Mouse (Mus musculus) embryonic facial prominence, embryonic 12.5 days (tissue): ENCODE measurements around the gene Fermt1. TPM values are rescaled to one million over a fixed set of nuclear protein-coding genes. Genes with fewer than 3 reads are reported as not detected.

Experiments
- ATAC-seq: fragments of 200-750 bp; cut with Nextera tagmentation; 2 replicates; pipeline ENCODE4 v1.8.0; 2017; ENCODE audit not compliant: insufficient number of reproducible peaks, insufficient read depth, low FRiP score, low TSS enrichment
- H3K27ac ChIP-seq: fragments of 300-500 bp; sonication (generic); 2 replicates; pipeline ENCODE4 v1.5.1; 2016; ENCODE audit warnings: mild to moderate bottlenecking
- H3K27me3 ChIP-seq: fragments of 300-500 bp; sonication (generic); 2 replicates; pipeline ENCODE4 v1.6.1; 2016; ENCODE audit warnings: mild to moderate bottlenecking, moderate library complexity
- H3K36me3 ChIP-seq: fragments of 300-500 bp; sonication (generic); 2 replicates; pipeline ENCODE4 v1.6.1; 2016; ENCODE audit warnings: mild to moderate bottlenecking
- H3K4me1 ChIP-seq: fragments of 300-500 bp; sonication (generic); 2 replicates; pipeline ENCODE4 v1.6.1; 2016
- H3K4me2 ChIP-seq: fragments of 300-500 bp; sonication (generic); replicated peaks from 2 replicates; pipeline ENCODE4 v1.6.1; 2016; ENCODE audit warnings: mild to moderate bottlenecking, moderate library complexity
- H3K4me3 ChIP-seq: fragments of 300-500 bp; sonication (generic); 2 replicates; pipeline ENCODE4 v1.5.1; 2016; ENCODE audit warnings: mild to moderate bottlenecking
- H3K9ac ChIP-seq: fragments of 300-500 bp; sonication (generic); 2 replicates; pipeline ENCODE4 v1.6.1; 2016; ENCODE audit warnings: mild to moderate bottlenecking, moderate library complexity
- H3K9me3 ChIP-seq: fragments of 300-500 bp; sonication (generic); 2 replicates; pipeline ENCODE4 v1.6.1; 2016; ENCODE audit warnings: mild to moderate bottlenecking, moderate library complexity
- WGBS: fragments of 180-500 bp; shearing (Covaris S2); methylation state at CpG from one replicate; pipeline ENCODE4 v1.1.7; 2016; 5-methylcytosine and 5-hydroxymethylcytosine counted together
- polyA plus RNA-seq: library from polyadenylated mRNA; unstranded; fragments of >200 nt; fragmentation: Nextera tagmentation; extraction: Ambion mirVana; gene quantifications from 2 replicates; pipeline ENCODE4 v1.2.1, GENCODE M21; 2016

The Fermt1 gene
- polyA plus RNA-seq, 1 experiment from 2014 or later = 12.6 TPM

GRCm38 (mm10) chr2:132943596-132943995 is 2.1 kb downstream of the Fermt1 start:
- 45% methylated on average over 9 of the region's 9 CpGs for WGBS
- H3K36me3 ChIP-seq = no peaks in the 10 kb centered on the region
- H3K4me3 ChIP-seq = no peak overlapping the region
- ATAC-seq = no peak
- H3K4me1 ChIP-seq = peaks cover 12% of the 10 kb centered on the region
- H3K9ac ChIP-seq = no peak overlapping the region
- peaks cover 43% of the 10 kb centered on the region for H3K27me3 ChIP-seq
- no peak overlapping the region for H3K4me2 ChIP-seq
- H3K9me3 ChIP-seq = no peaks in the 10 kb centered on the region
- H3K27ac ChIP-seq = no peak overlapping the region

- Histone ChIP-seq H3K4me2 (no peak overlapping the region), H3K9ac (no peak overlapping the region), H3K36me3 (no peaks in the 10 kb centered on the region), H3K4me1 (no peaks in the 10 kb centered on the region), H3K27me3 (peaks cover 12% of the 10 kb centered on the region), H3K9me3 (no peaks in the 10 kb centered on the region), H3K27ac (no peak overlapping the region), H3K4me3 (no peak overlapping the region)
- 84% methylated on average over 14 of the region's 14 CpGs for WGBS
- no peak for ATAC-seq
These were observed 6.7 kb downstream of the Fermt1 start for GRCm38 (mm10) chr2:132939056-132939455.

- no peaks in the 10 kb centered on the region for H3K9me3 ChIP-seq
- no peak overlapping the region for H3K4me3 ChIP-seq
- 80% methylated on average over 4 of the region's 4 CpGs for WGBS
- H3K9ac ChIP-seq = no peak overlapping the region
- H3K27ac ChIP-seq = no peak overlapping the region
- H3K36me3 ChIP-seq = no peaks in the 10 kb centered on the region
- ATAC-seq = no peak
- no peaks in the 10 kb centered on the region for H3K4me1 ChIP-seq
- no peak overlapping the region for H3K4me2 ChIP-seq
- H3K27me3 ChIP-seq = no peaks in the 10 kb centered on the region
These were observed 9.5 kb downstream of the Fermt1 start for GRCm38 (mm10) chr2:132936176-132936575.

- WGBS = 93% methylated on average over 4 of the region's 4 CpGs
- ATAC-seq = no peak
- H3K27me3 ChIP-seq = no peaks in the 10 kb centered on the region
These were observed 11.0 kb downstream of the Fermt1 start for GRCm38 (mm10) chr2:132934711-132935110.

GRCm38 (mm10) chr2:132934142-132934541 is 11.6 kb downstream of the Fermt1 start:
- no peak overlapping the region for H3K4me2 ChIP-seq
- H3K9ac ChIP-seq = no peak overlapping the region
- no peaks in the 10 kb centered on the region for H3K9me3 ChIP-seq
- 79% methylated on average over 2 of the region's 2 CpGs for WGBS
- no peak for ATAC-seq
- no peaks in the 10 kb centered on the region for H3K4me1 ChIP-seq
- H3K27ac ChIP-seq = no peak overlapping the region
- H3K4me3 ChIP-seq = no peak overlapping the region
- H3K27me3 ChIP-seq = no peaks in the 10 kb centered on the region
- H3K36me3 ChIP-seq = no peaks in the 10 kb centered on the region

More at GRCm38 (mm10) chr2:132934711-132935110, 11.0 kb downstream of the Fermt1 start:
- H3K36me3 ChIP-seq = no peaks in the 10 kb centered on the region
- no peak overlapping the region for H3K4me3 ChIP-seq
- no peak overlapping the region for H3K27ac ChIP-seq
- H3K9me3 ChIP-seq = no peaks in the 10 kb centered on the region
- no peaks in the 10 kb centered on the region for H3K4me1 ChIP-seq
- H3K9ac ChIP-seq = no peak overlapping the region
- no peak overlapping the region for H3K4me2 ChIP-seq

GRCm38 (mm10) chr2:132928999-132929398 is 16.7 kb downstream of the Fermt1 start:
- Histone ChIP-seq H3K4me3 (no peak overlapping the region), H3K9ac (no peak overlapping the region), H3K9me3 (no peaks in the 10 kb centered on the region), H3K4me2 (no peak overlapping the region), H3K27ac (no peak overlapping the region), H3K4me1 (no peaks in the 10 kb centered on the region), H3K27me3 (no peaks in the 10 kb centered on the region), H3K36me3 (no peaks in the 10 kb centered on the region)
- no peak for ATAC-seq
- WGBS = 84% methylated on average over 2 of the region's 2 CpGs

- no peaks in the 10 kb centered on the region for H3K4me1 ChIP-seq
- no peaks in the 10 kb centered on the region for H3K9me3 ChIP-seq
- 55% methylated on average over 2 of the region's 2 CpGs for WGBS
- H3K4me3 ChIP-seq = no peak overlapping the region
- H3K27ac ChIP-seq = no peak overlapping the region
- no peak overlapping the region for H3K4me2 ChIP-seq
- no peak overlapping the region for H3K9ac ChIP-seq
- no peaks in the 10 kb centered on the region for H3K27me3 ChIP-seq
- no peaks in the 10 kb centered on the region for H3K36me3 ChIP-seq
- ATAC-seq = no peak
These were observed 17.8 kb downstream of the Fermt1 start for GRCm38 (mm10) chr2:132927871-132928270.

- Histone ChIP-seq H3K9me3 (no peaks in the 10 kb centered on the region), H3K27ac (no peak overlapping the region), H3K36me3 (no peaks in the 10 kb centered on the region), H3K9ac (no peak overlapping the region), H3K27me3 (no peaks in the 10 kb centered on the region), H3K4me3 (no peak overlapping the region), H3K4me1 (no peaks in the 10 kb centered on the region), H3K4me2 (no peak overlapping the region)
- 79% methylated on average over 2 of the region's 2 CpGs for WGBS
- no peak for ATAC-seq
These were observed 18.4 kb downstream of the Fermt1 start for GRCm38 (mm10) chr2:132927298-132927697.

GRCm38 (mm10) chr2:132923290-132924085 is 22.2 kb downstream of the Fermt1 start:
- H3K4me1 ChIP-seq = no peaks in the 10 kb centered on the region
- no peak overlapping the region for H3K27ac ChIP-seq
- no peak overlapping the region for H3K4me2 ChIP-seq
- no peak overlapping the region for H3K4me3 ChIP-seq
- ATAC-seq = no peak
- 37% methylated on average over 8 of the region's 8 CpGs for WGBS
- no peaks in the 10 kb centered on the region for H3K36me3 ChIP-seq
- no peaks in the 10 kb centered on the region for H3K27me3 ChIP-seq
- H3K9me3 ChIP-seq = no peaks in the 10 kb centered on the region
- no peak overlapping the region for H3K9ac ChIP-seq

GRCm38 (mm10) chr2:132922076-132922873 is 23.4 kb downstream of the Fermt1 start:
- no peaks in the 10 kb centered on the region for H3K4me1 ChIP-seq

GRCm38 (mm10) chr2:132914785-132915184 is 30.9 kb downstream of the Fermt1 start:
- no peaks in the 10 kb centered on the region for H3K36me3 ChIP-seq
- no peak overlapping the region for H3K27ac ChIP-seq
- no peaks in the 10 kb centered on the region for H3K9me3 ChIP-seq
- no peak overlapping the region for H3K9ac ChIP-seq
- H3K4me3 ChIP-seq = no peak overlapping the region
- no peaks in the 10 kb centered on the region for H3K4me1 ChIP-seq
- no peak overlapping the region for H3K4me2 ChIP-seq
- no peaks in the 10 kb centered on the region for H3K27me3 ChIP-seq
- 65% methylated on average over 1 of the region's 1 CpGs for WGBS
- ATAC-seq = no peak

More at GRCm38 (mm10) chr2:132922076-132922873, 23.4 kb downstream of the Fermt1 start:
- no peak for ATAC-seq
- no peak overlapping the region for H3K9ac ChIP-seq
- H3K36me3 ChIP-seq = no peaks in the 10 kb centered on the region
- no peaks in the 10 kb centered on the region for H3K27me3 ChIP-seq
- H3K9me3 ChIP-seq = no peaks in the 10 kb centered on the region
- H3K27ac ChIP-seq = no peak overlapping the region
- WGBS = 75% methylated on average over 9 of the region's 9 CpGs
- H3K4me2 ChIP-seq = no peak overlapping the region
- H3K4me3 ChIP-seq = no peak overlapping the region

- no peak overlapping the region for H3K27ac ChIP-seq
- no peak for ATAC-seq
- H3K4me3 ChIP-seq = no peak overlapping the region
- H3K36me3 ChIP-seq = no peaks in the 10 kb centered on the region
- WGBS = 29% methylated on average over 8 of the region's 8 CpGs
- H3K9ac ChIP-seq = no peak overlapping the region
- no peaks in the 10 kb centered on the region for H3K4me1 ChIP-seq
- no peak overlapping the region for H3K4me2 ChIP-seq
- H3K27me3 ChIP-seq = no peaks in the 10 kb centered on the region
- H3K9me3 ChIP-seq = no peaks in the 10 kb centered on the region
These were observed 38.9 kb downstream of the Fermt1 start for GRCm38 (mm10) chr2:132906763-132907162.
